Comparison of ENCODE assay signal across 15 mouse cellular contexts in the genomic region with DNA sequence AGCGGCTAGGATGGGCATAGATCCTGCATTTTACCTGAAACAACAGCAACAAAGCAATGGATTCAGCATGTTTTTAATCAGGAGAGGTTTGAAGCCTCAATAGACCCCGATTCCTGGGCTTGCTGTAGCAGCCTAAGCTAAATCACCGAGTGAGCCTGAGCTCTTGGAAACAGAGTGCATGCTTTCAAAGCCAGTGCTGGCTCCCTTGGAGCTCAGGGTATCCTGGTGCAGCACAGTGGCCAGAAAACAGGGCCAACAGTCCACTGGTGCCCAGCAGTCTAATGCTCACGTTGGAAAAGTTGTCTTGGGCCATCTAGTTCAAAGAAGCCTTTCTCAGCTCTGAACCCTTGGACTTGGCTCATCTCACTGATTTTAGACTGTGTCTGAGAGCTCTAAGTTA.
DNase-seq lines count a peak whose midpoint lies in the region.
"Had no signal": no experiment of that assay in that cellular context is flagged by ENCODE, and none has a peak within 500 bp of the region (broad histone marks: within the 10 kb centered on the region; RNA-seq: fewer than 3 reads in every experiment).

No protein-coding gene starts in this region.

- DNase-seq in cerebellum, adult 9-11 months, result peak; percentile 10
- DNase-seq in cerebellum, adult 18-20 months, result no peak
- peak; percentile 12 for DNase-seq in layer of hippocampus, adult 11-12 months (ENCODE audit: low spot score)
- no peak for DNase-seq in layer of hippocampus, adult 9-10 months (ENCODE audit: low spot score)
- DNase-seq in frontal cortex, postnatal 10 days (ENCODE audit: low spot score in 2 of 2), result peak; percentile 16 to 18
- DNase-seq in layer of hippocampus, adult 9-11 months, result peak; percentile 30
- DNase-seq in urinary bladder, postnatal 25 days (ENCODE audit: low spot score), result no peak
- DNase-seq: adrenal gland, adult 2 months; B cell, adult 2 months; gastrocnemius, adult 2 months; kidney, postnatal 25 days; liver; right cerebral cortex, adult 18-20 months; thymus, adult 18-20 months; thymus, postnatal 36 days had no signal

Comparison
In these comparisons a context has a peak if more than half of its experiments do, and no peak if none do; other contexts are left out.
1. DNase-seq: peak in cerebellum, adult 9-11 months (single experiment), layer of hippocampus, adult 11-12 months (single experiment), frontal cortex, postnatal 10 days (2 of 2) and layer of hippocampus, adult 9-11 months (single experiment); none in cerebellum, adult 18-20 months (0 of 2), layer of hippocampus, adult 9-10 months (single experiment) and urinary bladder, postnatal 25 days (single experiment).